Mouse (Mus musculus) hematopoietic stem cell, adult 5-6 weeks (primary cell): Measurements from ENCODE around the gene Ppp1r7. TPM values are rescaled to one million over a fixed set of nuclear protein-coding genes. Genes with fewer than 3 reads are reported as not detected.
"Not testable (repeated sequence)": the region's sequence is repeated elsewhere in the genome, so short reads cannot be mapped to it uniquely, and the experiment has no call there.

ENCODE experiments used
- ATAC-seq, 2 experiments: fragments of 125-278 bp in 1 of 2; replicated peaks in 1 of 2; 2 replicates each; pipeline ENCODE4 v1.8.0; 2016 to 2017; ENCODE audit warnings: inconsistent platforms in 2 of 2, mild to moderate bottlenecking in 2 of 2, moderate number of reproducible peaks in 2 of 2, low read depth in 1 of 2, moderate TSS enrichment in 1 of 2; ENCODE audit not compliant: low FRiP score in 2 of 2, poor library complexity in 2 of 2, severe bottlenecking in 2 of 2, insufficient read depth in 1 of 2, low TSS enrichment in 1 of 2
- total RNA-seq: library from RNA; stranded (forward); fragments of 172-1452, 232-1000 nt; gene quantifications from 2 replicates; pipeline ENCODE4 v1.2.3, GENCODE M21; 2017

Ppp1r7 gene
- total RNA-seq, result 18.4 and 26.9 TPM in 2 replicates

GRCm38 (mm10) chr1:93342648-93343503 lies at the start of gene Ppp1r7, which contains the start of gene Pask:
TSS of gene Ppp1r7 (plus strand) at chr1:93342854.
TSS of gene Pask (minus strand) at chr1:93343482.
- ATAC-seq, result peak; percentile 90 to 95

- not testable (repeated sequence) for ATAC-seq
Observed at GRCm38 (mm10) chr1:93294491-93294890, 48.2 kb upstream of the Ppp1r7 start.

GRCm38 (mm10) chr1:93299791-93300190 lies 42.9 kb upstream of the Ppp1r7 start:
- ATAC-seq, result no peak

- no peak for ATAC-seq
Observed at GRCm38 (mm10) chr1:93300578-93300977, 42.1 kb upstream of the Ppp1r7 start.

GRCm38 (mm10) chr1:93305581-93306337 lies 36.9 kb upstream of the Ppp1r7 start, which contains the start of gene Mterf4:
TSS of gene Mterf4 (minus strand) at chr1:93305915.
- ATAC-seq, result peak; percentile 96 to 99

- peak in 1 of 2 experiments; percentile 61; a peak in 1 of 4 replicates for ATAC-seq
Observed at GRCm38 (mm10) chr1:93323973-93324372, 18.7 kb upstream of the Ppp1r7 start.

- ATAC-seq, result no peak
Observed at GRCm38 (mm10) chr1:93326446-93326845, 16.2 kb upstream of the Ppp1r7 start.

- no peak for ATAC-seq
Observed at GRCm38 (mm10) chr1:93334621-93335020, 8.0 kb upstream of the Ppp1r7 start.

- ATAC-seq, result peak; percentile 95 to 96
Observed at GRCm38 (mm10) chr1:93343504-93344047, 922 bp downstream of the Ppp1r7 start.

- ATAC-seq, result no peak
Observed at GRCm38 (mm10) chr1:93347176-93347575, 4.5 kb downstream of the Ppp1r7 start.

GRCm38 (mm10) chr1:93349701-93350100 lies 7.0 kb downstream of the Ppp1r7 start:
- ATAC-seq, result no peak

- no peak for ATAC-seq
Observed at GRCm38 (mm10) chr1:93352724-93353123, 10.1 kb downstream of the Ppp1r7 start.

GRCm38 (mm10) chr1:93362661-93363060 lies 20.0 kb downstream of the Ppp1r7 start:
- ATAC-seq, result no peak

GRCm38 (mm10) chr1:93365641-93366040 lies 23.0 kb downstream of the Ppp1r7 start:
- ATAC-seq, result no peak; a peak in 1 of 4 replicates

- ATAC-seq, result no peak
Observed at GRCm38 (mm10) chr1:93373665-93374064, 31.0 kb downstream of the Ppp1r7 start, which contains the start of gene Ano7. TSS of gene Ano7 (plus strand) at chr1:93373930.

GRCm38 (mm10) chr1:93377307-93377706 lies 34.7 kb downstream of the Ppp1r7 start:
- ATAC-seq, result no peak

- ATAC-seq, result no peak
Observed at GRCm38 (mm10) chr1:93379117-93379516, 36.5 kb downstream of the Ppp1r7 start.

GRCm38 (mm10) chr1:93387198-93387597 lies 44.5 kb downstream of the Ppp1r7 start:
- ATAC-seq, result no peak
